18 mouse cellular contexts compared by ENCODE assay signal in genomic region chr1:160325542-160325941, GRCm38 (mm10).
DNase-seq lines count a peak whose midpoint lies in the region; ATAC-seq and TF ChIP-seq lines count a peak whose summit lies in the region.
"Had no signal": no experiment of that assay in that cellular context is flagged by ENCODE, and none has a peak within 500 bp of the region (broad histone marks: within the 10 kb centered on the region; RNA-seq: fewer than 3 reads in every experiment).

No protein-coding gene starts in this region.

- WGBS in liver, embryonic 14.5 days (ENCODE audit: insufficient replicate concordance): 3% methylated on average over 5 of the region's 5 CpGs
- WGBS in stomach, embryonic 16.5 days: 28% methylated on average over 5 of the region's 5 CpGs

- peaks cover 42% of the 10 kb centered on the region for H3K4me1 ChIP-seq in erythroblast, embryonic 14.5 days (ENCODE audit: control insufficient read depth)
- H3K4me1 ChIP-seq in liver, embryonic 14.5 days (replicated peaks; ENCODE audit: control insufficient read depth in 2 of 2, insufficient read depth in 2 of 2, low read length in 1 of 2): peaks cover 28 to 35% of the 10 kb centered on the region in 2 experiments
- no peaks in the 10 kb centered on the region for H3K4me1 ChIP-seq in stomach, embryonic 16.5 days (ENCODE audit: control insufficient read depth, insufficient read depth, low read length)

- peak overlapping the region; percentile 22 for H3K4me3 ChIP-seq in erythroblast, embryonic 14.5 days (replicated peaks)
- no peak overlapping the region for H3K4me3 ChIP-seq in liver, embryonic 14.5 days (ENCODE audit: insufficient read depth in 1 of 2, low read depth in 2 of 2, low read length in 2 of 2)
- H3K4me3 ChIP-seq in stomach, embryonic 16.5 days (replicated peaks; ENCODE audit: low read length): no peak overlapping the region
- H3K4me3 ChIP-seq: embryonic facial prominence, embryonic 12.5 days; heart, embryonic 15.5 days; hindbrain, embryonic 12.5 days had no signal

- TF ChIP-seq EP300 in liver, embryonic 14.5 days (IDR thresholded peaks at IDR 0.05; ENCODE audit: low read depth): no peak

- no peak overlapping the region for H3K27ac ChIP-seq in liver, embryonic 14.5 days
- H3K27ac ChIP-seq in stomach, embryonic 16.5 days (ENCODE audit: low read length): no peak overlapping the region
- H3K27ac ChIP-seq: embryonic facial prominence, embryonic 12.5 days; heart, embryonic 15.5 days; hindbrain, embryonic 12.5 days had no signal

- DNase-seq in ovary, postnatal 36 days (ENCODE audit: low spot score): peak; percentile 8
- no peak for DNase-seq in ovary, postnatal 14 days (ENCODE audit: low spot score)
- no peak for DNase-seq in liver, embryonic 14.5 days (ENCODE audit: low read depth in 3 of 3, low spot score in 3 of 3)
- no peak for DNase-seq in yolk sac, embryonic 10.5 days (ENCODE audit: low spot score)
- no peak for DNase-seq in urinary bladder, adult 18-20 months (ENCODE audit: low spot score in 2 of 2)
- DNase-seq: cerebellum, postnatal 36 days; heart, adult 18-20 months; lung, adult 18-20 months; lung, postnatal 36 days; midbrain, embryonic 14.5 days; thymus, postnatal 25 days had no signal

- no peaks in the 10 kb centered on the region for H3K9me3 ChIP-seq in erythroblast, embryonic 14.5 days (ENCODE audit: control insufficient read depth, low read length)
- no peaks in the 10 kb centered on the region for H3K9me3 ChIP-seq in liver, embryonic 14.5 days (ENCODE audit: control insufficient read depth, low read length)
- no peaks in the 10 kb centered on the region for H3K9me3 ChIP-seq in stomach, embryonic 16.5 days (replicated peaks; ENCODE audit: control insufficient read depth, low read length)
- H3K9me3 ChIP-seq: embryonic facial prominence, embryonic 12.5 days; heart, embryonic 15.5 days; hindbrain, embryonic 12.5 days had no signal

- no peak for TF ChIP-seq CTCF in liver, embryonic 14.5 days (IDR thresholded peaks at IDR 0.05; ENCODE audit: low read depth)

- H3K4me2 ChIP-seq in liver, embryonic 14.5 days (ENCODE audit: low read depth): peak overlapping the region; percentile 43
- no peak overlapping the region for H3K4me2 ChIP-seq in stomach, embryonic 16.5 days (ENCODE audit: low read depth, low read length)
- H3K4me2 ChIP-seq: embryonic facial prominence, embryonic 12.5 days; heart, embryonic 15.5 days; hindbrain, embryonic 12.5 days had no signal

- peak overlapping the region; percentile 24 for H3K9ac ChIP-seq in liver, embryonic 14.5 days (replicated peaks)
- no peak overlapping the region for H3K9ac ChIP-seq in stomach, embryonic 16.5 days (ENCODE audit: low read length)
- H3K9ac ChIP-seq: embryonic facial prominence, embryonic 12.5 days; heart, embryonic 15.5 days; hindbrain, embryonic 12.5 days had no signal

- no peak for ATAC-seq in erythroblast, adult 5-6 weeks (replicated peaks; ENCODE audit: low FRiP score, poor library complexity, severe bottlenecking)
- ATAC-seq in liver, embryonic 14.5 days (ENCODE audit: insufficient read depth): peak; percentile 67
- peak; percentile 47; the same call in 1 of the 2 replicates for ATAC-seq in stomach, embryonic 16.5 days (ENCODE audit: insufficient read depth, low FRiP score)
- ATAC-seq: Patski had no signal

- no peaks in the 10 kb centered on the region; the same call in 1 of the 2 replicates for H3K36me3 ChIP-seq in erythroblast, embryonic 14.5 days (ENCODE audit: control insufficient read depth)
- H3K36me3 ChIP-seq in liver, embryonic 14.5 days (replicated peaks; ENCODE audit: control insufficient read depth, insufficient read depth, low read depth): no peaks in the 10 kb centered on the region
- no peaks in the 10 kb centered on the region for H3K36me3 ChIP-seq in stomach, embryonic 16.5 days (ENCODE audit: control insufficient read depth, insufficient read depth, low read length)
- H3K36me3 ChIP-seq: embryonic facial prominence, embryonic 12.5 days; heart, embryonic 15.5 days; hindbrain, embryonic 12.5 days had no signal

- H3K27me3 ChIP-seq in erythroblast, embryonic 14.5 days (ENCODE audit: control insufficient read depth): no peaks in the 10 kb centered on the region
- no peaks in the 10 kb centered on the region for H3K27me3 ChIP-seq in liver, embryonic 14.5 days (ENCODE audit: control insufficient read depth, insufficient read depth, low read length)
- no peaks in the 10 kb centered on the region for H3K27me3 ChIP-seq in stomach, embryonic 16.5 days (ENCODE audit: control insufficient read depth, insufficient read depth, low read length)
- H3K27me3 ChIP-seq: embryonic facial prominence, embryonic 12.5 days; heart, embryonic 15.5 days; hindbrain, embryonic 12.5 days; Patski had no signal
